Mouse (Mus musculus): ENCODE data around the gene Evc. TPM values are rescaled to one million over a fixed set of nuclear protein-coding genes. Genes with fewer than 3 reads are reported as not detected.

The Evc gene
- polyA plus RNA-seq, 1 experiment from 2014 or later, result 16.3 TPM

DNA sequence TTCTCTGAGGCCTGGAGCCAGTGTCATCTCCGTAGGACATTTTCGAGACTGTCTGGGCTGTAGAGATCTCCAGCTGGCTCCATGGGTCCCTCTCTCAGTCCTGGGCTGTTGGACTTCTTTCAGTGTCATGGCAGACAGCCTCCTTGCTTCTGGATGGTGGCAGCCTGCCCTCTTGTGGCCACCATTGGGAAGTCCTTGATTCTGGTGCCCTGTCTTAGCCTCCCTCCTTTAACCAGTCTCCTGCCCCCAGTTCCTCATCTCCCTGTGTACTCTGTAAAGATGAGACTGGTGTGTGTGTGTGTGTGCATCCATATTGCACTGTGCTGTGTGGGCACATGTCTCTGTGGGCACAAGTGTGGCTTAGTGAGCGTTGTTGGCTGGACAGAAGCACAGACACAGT lies 48.3 kb downstream of the Evc start:
- no peaks in the 10 kb centered on the region for H3K36me3 ChIP-seq (ENCODE audit: control insufficient read depth, insufficient read depth, low read length)
- H3K4me3 ChIP-seq (ENCODE audit: low read length), result no peak overlapping the region
- H3K9me3 ChIP-seq (ENCODE audit: control insufficient read depth, low read length), result no peaks in the 10 kb centered on the region
- 59% methylated on average over 3 of the region's 3 CpGs for WGBS
- H3K4me2 ChIP-seq (ENCODE audit: low read depth, low read length), result no peak overlapping the region
- H3K27ac ChIP-seq (ENCODE audit: low read length), result no peak overlapping the region
- H3K4me1 ChIP-seq (replicated peaks; ENCODE audit: control insufficient read depth, insufficient read depth, low read length), result no peaks in the 10 kb centered on the region
- H3K27me3 ChIP-seq (ENCODE audit: control insufficient read depth, insufficient read depth, low read depth, low read length), result no peaks in the 10 kb centered on the region
- ATAC-seq (ENCODE audit: low read depth), result 0 out of 2 replicates have a peak, but pooled peaks have one; percentile 20
- H3K9ac ChIP-seq (ENCODE audit: low read length), result no peak overlapping the region

DNA sequence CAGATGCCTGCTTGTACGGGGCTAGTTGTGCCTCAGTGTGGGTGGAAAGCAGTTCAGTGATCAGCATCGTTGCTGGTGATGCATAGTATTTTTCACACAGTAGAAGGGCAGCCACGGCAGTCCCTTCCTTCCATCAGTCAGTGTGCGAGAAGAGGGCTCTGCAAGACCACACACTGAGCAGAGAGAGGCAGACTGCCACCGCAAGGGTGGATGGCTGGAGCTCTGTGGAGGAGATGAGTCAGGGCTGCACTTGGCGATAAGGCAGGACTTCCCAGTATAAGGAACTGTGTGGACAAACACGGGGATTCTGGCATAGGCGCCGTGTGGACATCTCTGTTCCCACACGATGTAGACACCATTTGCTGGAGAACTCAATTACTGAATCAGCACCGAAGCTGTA lies 55.7 kb downstream of the Evc start:
- H3K36me3 ChIP-seq (ENCODE audit: control insufficient read depth, insufficient read depth, low read length), result no peaks in the 10 kb centered on the region
- WGBS, result 81% methylated on average over 11 of the region's 11 CpGs
- H3K9ac ChIP-seq (ENCODE audit: low read length), result no peak overlapping the region
- no peaks in the 10 kb centered on the region for H3K27me3 ChIP-seq (ENCODE audit: control insufficient read depth, insufficient read depth, low read depth, low read length)
- H3K4me2 ChIP-seq (ENCODE audit: low read depth, low read length), result no peak overlapping the region
- no peak for ATAC-seq (ENCODE audit: low read depth)
- no peak overlapping the region for H3K27ac ChIP-seq (ENCODE audit: low read length)
- no peaks in the 10 kb centered on the region for H3K4me1 ChIP-seq (replicated peaks; ENCODE audit: control insufficient read depth, insufficient read depth, low read length)
- no peak overlapping the region for H3K4me3 ChIP-seq (ENCODE audit: low read length)
- no peaks in the 10 kb centered on the region for H3K9me3 ChIP-seq (ENCODE audit: control insufficient read depth, low read length)

- Histone ChIP-seq H3K27ac (ENCODE audit: low read length) (no peak overlapping the region), H3K4me2 (ENCODE audit: low read depth, low read length) (no peak overlapping the region), H3K4me3 (ENCODE audit: low read length) (no peak overlapping the region), H3K4me1 (replicated peaks; ENCODE audit: control insufficient read depth, insufficient read depth, low read length) (no peaks in the 10 kb centered on the region), H3K9me3 (ENCODE audit: control insufficient read depth, low read length) (no peaks in the 10 kb centered on the region), H3K9ac (ENCODE audit: low read length) (no peak overlapping the region), H3K27me3 (ENCODE audit: control insufficient read depth, insufficient read depth, low read depth, low read length) (no peaks in the 10 kb centered on the region), H3K36me3 (ENCODE audit: control insufficient read depth, insufficient read depth, low read length) (no peaks in the 10 kb centered on the region)
- no peak for ATAC-seq (ENCODE audit: low read depth)
- 66% methylated on average over 6 of the region's 6 CpGs for WGBS
Measured at GRCm38 (mm10) chr5:37263816-37264215, 72.9 kb downstream of the Evc start.

- WGBS, result 66% methylated on average over 5 of the region's 5 CpGs
- Histone ChIP-seq H3K4me2 (ENCODE audit: low read depth, low read length) (no peak overlapping the region), H3K9me3 (ENCODE audit: control insufficient read depth, low read length) (no peaks in the 10 kb centered on the region), H3K9ac (ENCODE audit: low read length) (no peak overlapping the region), H3K4me3 (ENCODE audit: low read length) (no peak overlapping the region), H3K27ac (ENCODE audit: low read length) (no peak overlapping the region), H3K27me3 (ENCODE audit: control insufficient read depth, insufficient read depth, low read depth, low read length) (no peaks in the 10 kb centered on the region), H3K36me3 (ENCODE audit: control insufficient read depth, insufficient read depth, low read length) (no peaks in the 10 kb centered on the region), H3K4me1 (replicated peaks; ENCODE audit: control insufficient read depth, insufficient read depth, low read length) (no peaks in the 10 kb centered on the region)
- no peak for ATAC-seq (ENCODE audit: low read depth)
Measured at GRCm38 (mm10) chr5:37261734-37262133, 75.0 kb downstream of the Evc start.

- ATAC-seq (ENCODE audit: low read depth), result no peak
- Histone ChIP-seq H3K4me2 (ENCODE audit: low read depth, low read length) (no peak overlapping the region), H3K27ac (ENCODE audit: low read length) (no peak overlapping the region), H3K4me3 (ENCODE audit: low read length) (no peak overlapping the region), H3K36me3 (ENCODE audit: control insufficient read depth, insufficient read depth, low read length) (no peaks in the 10 kb centered on the region), H3K4me1 (replicated peaks; ENCODE audit: control insufficient read depth, insufficient read depth, low read length) (no peaks in the 10 kb centered on the region), H3K9ac (ENCODE audit: low read length) (no peak overlapping the region), H3K27me3 (ENCODE audit: control insufficient read depth, insufficient read depth, low read depth, low read length) (no peaks in the 10 kb centered on the region), H3K9me3 (ENCODE audit: control insufficient read depth, low read length) (no peaks in the 10 kb centered on the region)
- WGBS, result 46% methylated on average over 5 of the region's 5 CpGs
Measured at GRCm38 (mm10) chr5:37257243-37257642, 79.5 kb downstream of the Evc start.

DNA sequence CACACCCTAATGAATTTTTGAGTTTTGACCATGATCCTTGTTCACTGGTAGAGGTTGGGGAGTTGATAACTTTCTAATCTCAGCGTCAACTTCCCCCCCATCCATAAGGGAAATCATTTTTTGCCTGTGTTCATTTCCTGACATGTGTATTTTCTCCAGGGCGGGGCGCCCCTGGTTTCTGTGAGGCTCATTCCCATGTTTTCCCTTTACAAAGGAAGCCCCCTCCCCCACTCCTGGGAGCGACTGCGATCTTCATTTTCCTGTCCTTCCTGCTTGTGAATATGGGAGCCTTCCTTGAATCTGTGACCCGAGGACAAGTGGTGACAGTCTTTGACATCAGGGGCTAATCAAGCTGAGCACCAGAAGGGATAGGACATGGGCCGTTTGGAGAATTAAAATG lies 79.9 kb downstream of the Evc start:
- Histone ChIP-seq H3K9me3 (ENCODE audit: control insufficient read depth, low read length) (no peaks in the 10 kb centered on the region), H3K4me2 (ENCODE audit: low read depth, low read length) (no peak overlapping the region), H3K4me3 (ENCODE audit: low read length) (no peak overlapping the region), H3K9ac (ENCODE audit: low read length) (no peak overlapping the region), H3K27ac (ENCODE audit: low read length) (no peak overlapping the region), H3K4me1 (replicated peaks; ENCODE audit: control insufficient read depth, insufficient read depth, low read length) (no peaks in the 10 kb centered on the region), H3K36me3 (ENCODE audit: control insufficient read depth, insufficient read depth, low read length) (no peaks in the 10 kb centered on the region), H3K27me3 (ENCODE audit: control insufficient read depth, insufficient read depth, low read depth, low read length) (no peaks in the 10 kb centered on the region)
- ATAC-seq (ENCODE audit: low read depth), result no peak
- 57% methylated on average over 7 of the region's 7 CpGs for WGBS

GRCm38 (mm10) chr5:37254523-37254922 lies 82.2 kb downstream of the Evc start:
- H3K4me3 ChIP-seq (ENCODE audit: low read length), result no peak overlapping the region
- no peaks in the 10 kb centered on the region for H3K36me3 ChIP-seq (ENCODE audit: control insufficient read depth, insufficient read depth, low read length)
- H3K4me2 ChIP-seq (ENCODE audit: low read depth, low read length), result no peak overlapping the region
- H3K9ac ChIP-seq (ENCODE audit: low read length), result no peak overlapping the region
- H3K9me3 ChIP-seq (ENCODE audit: control insufficient read depth, low read length), result no peaks in the 10 kb centered on the region
- H3K27me3 ChIP-seq (ENCODE audit: control insufficient read depth, insufficient read depth, low read depth, low read length), result no peaks in the 10 kb centered on the region
- no peak overlapping the region for H3K27ac ChIP-seq (ENCODE audit: low read length)
- ATAC-seq (ENCODE audit: low read depth), result no peak
- WGBS, result 71% methylated on average over 4 of the region's 4 CpGs
- H3K4me1 ChIP-seq (replicated peaks; ENCODE audit: control insufficient read depth, insufficient read depth, low read length), result no peaks in the 10 kb centered on the region

DNA sequence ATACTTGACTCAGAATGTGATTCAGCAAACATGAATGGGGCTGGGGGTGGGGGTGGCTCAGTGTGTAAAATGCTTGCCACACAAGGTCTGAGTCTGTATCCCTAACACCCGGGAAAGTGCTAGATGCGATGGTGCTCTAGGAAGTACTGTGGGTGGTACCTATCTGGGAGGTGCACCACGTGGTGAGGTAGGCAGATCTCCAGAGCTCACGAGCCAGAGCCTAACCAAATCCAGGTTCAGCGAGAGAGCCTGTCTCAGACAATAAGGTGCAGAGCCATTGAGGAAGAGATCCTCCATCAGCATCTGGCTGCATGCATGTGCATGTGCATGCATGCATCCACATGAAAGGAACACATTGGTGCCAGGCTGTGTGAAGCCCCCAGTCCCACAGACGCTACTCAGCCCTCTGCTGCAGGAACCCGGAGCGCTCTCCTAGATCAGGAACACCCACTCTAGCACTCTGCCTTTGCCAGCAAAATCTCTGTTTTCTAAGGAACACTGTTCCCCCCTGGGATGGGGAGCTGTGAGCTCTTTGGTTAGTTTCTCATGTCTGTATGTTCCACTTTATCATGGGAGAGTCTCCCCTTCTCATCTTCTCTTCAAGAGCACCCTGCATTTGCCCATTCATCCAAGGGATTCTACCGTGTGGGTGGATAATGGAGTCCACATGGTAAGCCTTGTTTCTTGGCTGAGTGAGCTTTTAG lies 84.4 kb downstream of the Evc start:
- Histone ChIP-seq H3K36me3 (ENCODE audit: control insufficient read depth, insufficient read depth, low read length) (no peaks in the 10 kb centered on the region), H3K4me1 (replicated peaks; ENCODE audit: control insufficient read depth, insufficient read depth, low read length) (no peaks in the 10 kb centered on the region), H3K9ac (ENCODE audit: low read length) (no peak overlapping the region), H3K4me3 (ENCODE audit: low read length) (no peak overlapping the region), H3K9me3 (ENCODE audit: control insufficient read depth, low read length) (no peaks in the 10 kb centered on the region), H3K27me3 (ENCODE audit: control insufficient read depth, insufficient read depth, low read depth, low read length) (peaks cover 4% of the 10 kb centered on the region), H3K4me2 (ENCODE audit: low read depth, low read length) (no peak overlapping the region), H3K27ac (ENCODE audit: low read length) (no peak overlapping the region)
- ATAC-seq (ENCODE audit: low read depth), result no peak
- WGBS, result 71% methylated on average over 9 of the region's 9 CpGs

- Histone ChIP-seq H3K27ac (ENCODE audit: low read length) (no peak overlapping the region), H3K36me3 (ENCODE audit: control insufficient read depth, insufficient read depth, low read length) (no peaks in the 10 kb centered on the region), H3K4me2 (ENCODE audit: low read depth, low read length) (no peak overlapping the region), H3K27me3 (ENCODE audit: control insufficient read depth, insufficient read depth, low read depth, low read length) (peaks cover 8% of the 10 kb centered on the region), H3K9ac (ENCODE audit: low read length) (no peak overlapping the region), H3K4me1 (replicated peaks; ENCODE audit: control insufficient read depth, insufficient read depth, low read length) (no peaks in the 10 kb centered on the region), H3K9me3 (ENCODE audit: control insufficient read depth, low read length) (no peaks in the 10 kb centered on the region), H3K4me3 (ENCODE audit: low read length) (no peak overlapping the region)
- WGBS, result 57% methylated on average over 3 of the region's 3 CpGs
- ATAC-seq (ENCODE audit: low read depth), result no peak
Measured at GRCm38 (mm10) chr5:37251596-37251995, 85.1 kb downstream of the Evc start.

DNA sequence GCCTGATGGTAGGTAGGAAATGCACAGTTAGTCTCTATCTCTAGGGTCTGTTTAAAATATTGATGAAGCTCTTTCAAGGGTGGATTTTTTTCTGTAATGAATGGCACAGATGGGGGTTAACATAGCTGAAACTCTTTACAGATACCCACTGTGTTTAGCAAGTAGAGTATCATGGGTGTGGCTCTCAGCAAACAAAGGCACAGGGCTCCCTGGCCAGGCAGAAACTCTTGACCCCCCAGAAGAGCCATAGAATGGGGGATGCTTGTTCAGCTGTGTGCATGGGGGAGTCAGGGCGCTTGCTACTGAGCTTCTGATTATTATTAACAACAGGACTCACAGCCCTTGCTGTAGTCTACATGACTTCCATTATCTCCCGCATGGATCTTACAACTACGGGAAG lies 87.8 kb downstream of the Evc start:
- no peaks in the 10 kb centered on the region for H3K36me3 ChIP-seq (ENCODE audit: control insufficient read depth, insufficient read depth, low read length)
- H3K4me3 ChIP-seq (ENCODE audit: low read length), result no peak overlapping the region
- H3K27me3 ChIP-seq (ENCODE audit: control insufficient read depth, insufficient read depth, low read depth, low read length), result peaks cover 35% of the 10 kb centered on the region
- H3K4me2 ChIP-seq (ENCODE audit: low read depth, low read length), result no peak overlapping the region
- no peak overlapping the region for H3K27ac ChIP-seq (ENCODE audit: low read length)
- no peaks in the 10 kb centered on the region; the same call in 1 of the 2 replicates for H3K4me1 ChIP-seq (replicated peaks; ENCODE audit: control insufficient read depth, insufficient read depth, low read length)
- no peak for ATAC-seq (ENCODE audit: low read depth)
- H3K9me3 ChIP-seq (ENCODE audit: control insufficient read depth, low read length), result no peaks in the 10 kb centered on the region
- 63% methylated on average over 3 of the region's 3 CpGs for WGBS
- no peak overlapping the region for H3K9ac ChIP-seq (ENCODE audit: low read length)

Measured in lung, embryonic 16.5 days (tissue).